Mouse (Mus musculus) kidney, postnatal 4 days (tissue): ENCODE results near the gene Camk1d.

Experiments used
- DNase-seq, 2 experiments: peaks; one replicate each; pipeline ENCODE4 v3.0.0; 2021; ENCODE audit warnings: mixed read lengths in 2 of 2

Gene Camk1d

DNA sequence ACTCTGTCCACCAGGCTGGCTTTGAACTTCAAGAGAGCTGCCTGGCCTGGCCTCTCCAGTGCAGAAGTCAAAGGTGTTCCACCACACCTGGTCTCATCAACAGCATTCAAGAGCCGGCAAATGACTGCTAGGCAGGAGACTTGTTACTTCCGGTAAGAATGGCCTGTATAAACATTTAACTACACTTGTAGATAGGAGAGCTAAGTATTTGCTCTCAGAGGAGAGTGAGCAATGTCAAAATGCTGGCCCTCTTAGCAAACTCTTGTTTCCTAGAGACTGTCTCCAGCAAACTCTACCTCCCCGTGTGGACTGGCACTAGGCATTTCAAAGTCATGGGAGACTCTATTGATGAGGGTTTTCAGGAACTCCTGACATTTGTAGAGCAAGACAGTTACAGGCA lies 56.3 kb downstream of the Camk1d start:
- no peak for DNase-seq

DNA sequence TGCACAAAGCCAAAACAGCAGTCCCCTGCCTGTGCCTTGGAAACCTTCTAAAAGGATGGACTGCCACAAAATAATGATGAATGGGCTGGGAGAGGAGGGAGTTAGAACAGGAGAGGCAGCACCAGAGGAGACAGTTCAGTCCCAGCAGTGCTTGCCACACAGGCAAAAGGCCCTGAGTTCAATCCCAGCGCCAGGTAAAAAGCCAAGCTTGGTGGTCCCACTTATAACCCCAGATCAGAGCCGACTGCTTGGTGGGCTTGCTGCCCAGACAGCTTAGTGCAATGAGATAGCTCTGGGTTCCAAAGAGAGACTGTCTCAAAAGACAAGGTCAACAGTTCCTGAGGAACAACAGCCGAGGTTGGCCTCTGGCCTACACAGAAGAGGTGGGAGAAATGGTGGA lies 58.0 kb downstream of the Camk1d start:
- DNase-seq, result no peak

DNA sequence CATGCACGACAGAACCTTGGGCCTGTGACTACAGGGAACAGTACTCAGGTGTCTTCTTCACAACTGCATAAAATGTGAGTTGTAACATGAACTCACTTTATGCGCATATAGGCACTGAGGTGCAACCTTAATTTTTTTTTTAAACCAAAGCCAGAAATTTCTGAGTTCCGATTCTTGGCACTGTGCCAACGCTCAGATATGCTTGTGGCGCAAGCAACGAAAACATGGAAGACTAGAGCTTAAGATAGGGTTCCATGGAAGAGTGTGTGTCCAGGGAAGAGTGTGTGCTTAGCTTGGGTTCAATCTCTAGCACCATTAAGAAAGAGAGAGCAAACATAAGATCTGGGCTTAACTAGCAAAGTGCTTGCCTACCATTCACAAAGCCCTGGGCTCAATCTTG lies 62.2 kb downstream of the Camk1d start:
- no peak for DNase-seq

DNA sequence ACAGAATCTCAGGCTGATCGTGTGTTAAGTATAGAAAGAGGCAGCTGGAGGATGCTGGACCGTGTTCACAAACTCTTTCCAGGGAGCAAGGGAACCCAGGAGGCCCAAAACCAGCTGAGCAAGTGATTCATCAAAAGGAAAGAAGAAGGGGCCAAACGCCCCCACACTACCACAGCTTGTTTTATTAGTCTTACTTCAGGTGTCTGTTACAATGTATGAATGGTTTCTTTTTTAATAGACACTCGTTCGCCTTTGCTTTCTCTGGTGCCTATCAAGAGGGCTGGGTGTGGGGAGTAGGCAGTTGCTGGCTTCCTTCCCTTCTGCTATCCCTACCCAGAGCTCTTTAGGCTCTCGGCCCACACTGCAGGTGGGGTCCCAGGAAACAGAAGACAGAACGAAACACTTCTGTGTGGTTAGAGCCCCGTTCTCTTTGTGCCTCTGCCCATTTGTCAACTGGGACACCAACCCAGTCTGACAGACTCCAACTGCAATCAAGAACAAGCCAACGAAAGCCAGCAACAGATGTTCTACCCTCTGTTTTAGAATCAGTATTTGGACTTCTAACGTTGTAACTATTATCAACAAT lies 62.9 kb downstream of the Camk1d start:
- no peak for DNase-seq

DNA sequence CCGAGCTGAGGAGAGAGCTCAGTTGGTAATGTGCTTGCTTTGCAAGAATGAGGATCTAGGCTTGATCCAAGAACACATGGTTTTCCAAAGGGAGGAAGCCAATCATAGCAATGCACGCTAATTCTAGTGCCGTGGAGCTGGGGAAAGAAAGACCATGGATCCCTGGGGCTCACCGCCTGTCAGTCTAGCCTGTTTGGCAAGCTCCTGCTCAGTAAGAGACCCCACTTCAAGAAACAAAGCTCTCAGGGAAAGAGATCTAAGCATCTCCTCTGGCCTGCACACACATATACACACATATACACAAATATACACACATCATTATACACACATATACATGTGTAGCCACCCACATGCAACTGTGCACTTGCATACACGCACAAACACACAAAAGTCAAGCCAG lies 65.1 kb downstream of the Camk1d start:
- DNase-seq, result no peak

DNA sequence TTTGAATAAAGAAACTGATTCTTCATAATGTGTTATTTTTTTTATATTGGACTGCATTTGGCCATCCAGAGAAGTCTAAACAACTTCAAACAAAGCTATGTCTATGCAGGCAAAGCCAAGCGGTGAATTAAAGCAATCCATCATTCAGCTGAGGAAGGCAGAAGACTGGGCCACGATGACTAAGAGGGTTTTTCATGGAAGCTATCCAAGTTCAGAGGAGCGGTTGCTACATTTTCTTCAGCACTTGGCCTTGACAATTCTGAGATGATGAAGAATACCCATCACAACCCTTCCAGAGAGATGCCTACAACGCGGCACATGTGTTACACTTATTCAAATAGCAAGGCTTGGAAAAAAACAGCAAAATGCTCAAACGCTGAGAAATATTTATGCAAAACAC lies 65.6 kb downstream of the Camk1d start:
- DNase-seq, result no peak

DNA sequence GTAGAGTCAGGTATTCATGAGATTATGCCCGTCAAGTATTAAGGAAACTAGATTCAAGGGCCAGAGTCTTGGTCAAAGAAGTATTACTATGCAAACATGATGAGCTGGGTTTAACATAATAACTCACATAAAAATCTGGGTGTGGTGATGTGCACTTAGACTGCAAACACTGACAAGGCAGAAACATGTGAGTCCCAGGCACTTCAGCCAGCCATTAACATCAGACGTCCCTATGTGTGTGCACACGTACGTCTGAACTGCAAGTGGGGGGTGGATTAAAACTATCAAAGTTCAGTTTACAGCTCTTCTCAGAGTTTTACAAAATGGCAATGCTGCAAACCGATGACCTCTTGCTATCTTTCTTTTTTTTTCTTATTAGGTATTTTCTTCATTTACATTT lies 68.0 kb downstream of the Camk1d start:
- DNase-seq, result no peak

DNA sequence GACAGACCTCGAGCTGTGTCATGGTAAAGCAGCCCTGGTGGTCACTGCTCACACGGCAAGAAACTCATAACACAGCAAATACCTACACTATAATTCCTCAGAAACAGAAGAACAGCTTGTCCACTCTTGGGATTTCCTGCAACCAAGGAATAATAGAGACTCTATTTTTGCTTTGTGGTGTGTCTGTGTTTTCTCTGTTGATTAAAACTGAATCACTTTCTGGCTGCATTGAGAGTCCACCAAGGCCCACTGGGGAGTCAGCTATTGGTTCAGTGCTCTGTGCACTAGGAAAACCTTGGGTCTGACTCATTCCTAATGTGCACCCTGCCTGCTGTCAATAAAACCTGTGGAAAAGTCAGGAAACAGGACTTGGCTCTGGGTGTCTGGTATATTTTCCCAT lies 68.7 kb downstream of the Camk1d start:
- DNase-seq, result no peak

DNA sequence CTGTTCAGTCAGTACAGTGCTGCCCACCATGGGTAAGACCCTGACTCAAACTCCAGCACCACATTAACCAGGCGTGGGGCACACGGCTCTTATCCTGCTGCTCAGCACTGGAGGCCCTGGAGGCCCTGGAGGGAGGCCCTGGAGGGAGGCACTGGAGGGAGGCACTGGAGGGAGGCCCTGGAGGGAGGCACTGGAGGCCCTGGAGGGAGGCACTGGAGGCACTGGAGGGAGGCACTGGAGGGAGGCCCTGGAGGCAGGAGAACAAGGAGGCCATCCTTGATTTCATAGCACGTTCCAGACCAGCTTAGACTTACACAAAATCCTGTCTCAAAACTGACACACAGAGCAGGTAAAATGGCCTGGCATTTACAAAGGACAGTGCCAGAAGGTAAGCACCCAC lies 70.4 kb downstream of the Camk1d start:
- no peak for DNase-seq

DNA sequence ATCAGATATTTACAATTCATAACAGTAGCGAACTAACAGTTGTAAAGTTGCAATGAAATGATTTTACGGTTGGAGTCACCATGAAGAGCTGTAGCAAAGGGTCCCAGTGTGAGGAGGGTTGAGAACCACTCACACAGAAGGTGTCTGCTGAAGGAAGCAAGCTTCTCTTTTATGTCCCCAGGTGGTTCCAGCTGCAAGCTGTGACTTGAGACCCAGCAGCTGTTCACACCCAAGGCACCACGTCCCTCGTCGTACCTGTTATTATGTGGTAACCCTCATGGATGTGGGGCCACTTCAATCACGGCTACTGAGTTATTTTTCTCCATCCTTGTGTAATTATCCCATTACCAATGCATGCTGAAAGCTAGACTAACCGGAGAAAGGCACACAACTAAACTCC lies 71.1 kb downstream of the Camk1d start:
- no peak for DNase-seq

DNA sequence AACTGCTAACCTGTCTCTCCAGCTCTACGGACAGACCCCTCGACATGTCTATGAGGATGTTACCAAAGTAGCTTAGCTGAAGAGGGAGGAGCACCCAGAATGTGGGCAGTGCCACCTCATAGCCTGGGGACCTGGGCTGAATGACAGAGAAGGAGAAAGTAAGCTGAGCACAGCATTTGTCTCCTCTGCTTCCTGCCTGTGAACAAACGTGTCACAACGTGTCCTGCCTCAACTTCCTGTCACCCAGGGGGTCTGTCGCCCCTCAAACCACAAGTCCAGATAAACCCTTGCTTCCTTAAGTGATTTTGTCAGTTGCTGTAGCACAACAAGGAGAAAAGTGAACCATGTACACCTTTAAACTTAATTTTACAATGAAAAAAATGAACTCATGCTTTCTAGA lies 71.7 kb downstream of the Camk1d start:
- DNase-seq, result no peak

DNA sequence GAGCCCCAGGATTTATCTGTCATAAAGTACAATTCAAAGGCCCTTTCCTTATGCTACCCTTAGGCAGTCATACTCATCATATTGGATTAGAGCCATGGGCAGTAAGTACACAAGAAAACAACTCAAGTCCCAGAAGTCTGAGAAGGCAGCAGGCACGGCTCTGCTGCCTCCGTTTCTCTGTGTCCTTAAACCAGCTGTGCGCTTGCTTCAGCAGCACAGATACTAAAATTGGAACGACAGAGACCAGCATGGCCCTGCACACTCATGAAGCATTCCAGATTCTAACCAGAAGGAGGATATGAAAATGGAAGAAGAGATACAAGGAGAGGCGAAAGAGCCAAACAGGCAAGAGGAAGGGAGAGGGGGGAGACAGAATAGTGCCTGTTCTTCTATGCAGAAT lies 72.6 kb downstream of the Camk1d start:
- DNase-seq, result no peak

DNA sequence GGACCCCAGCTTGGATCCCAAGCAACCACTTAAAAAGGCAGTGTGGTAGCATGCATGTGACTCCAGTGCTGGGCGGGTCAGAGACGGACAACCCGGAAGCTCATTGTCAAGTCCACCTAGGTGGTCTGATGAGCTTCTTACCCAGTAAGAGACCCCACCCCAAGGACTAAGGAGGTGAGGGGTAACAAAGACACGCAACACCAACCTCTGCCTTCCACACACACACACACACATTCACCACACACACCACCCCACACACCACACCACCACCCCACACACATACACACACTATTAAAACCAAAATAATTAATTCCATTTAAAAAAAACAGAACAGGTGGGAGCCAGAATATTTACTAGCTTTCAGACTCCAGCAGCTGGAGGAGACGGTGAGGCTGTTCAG lies 73.7 kb downstream of the Camk1d start:
- DNase-seq, result no peak

DNA sequence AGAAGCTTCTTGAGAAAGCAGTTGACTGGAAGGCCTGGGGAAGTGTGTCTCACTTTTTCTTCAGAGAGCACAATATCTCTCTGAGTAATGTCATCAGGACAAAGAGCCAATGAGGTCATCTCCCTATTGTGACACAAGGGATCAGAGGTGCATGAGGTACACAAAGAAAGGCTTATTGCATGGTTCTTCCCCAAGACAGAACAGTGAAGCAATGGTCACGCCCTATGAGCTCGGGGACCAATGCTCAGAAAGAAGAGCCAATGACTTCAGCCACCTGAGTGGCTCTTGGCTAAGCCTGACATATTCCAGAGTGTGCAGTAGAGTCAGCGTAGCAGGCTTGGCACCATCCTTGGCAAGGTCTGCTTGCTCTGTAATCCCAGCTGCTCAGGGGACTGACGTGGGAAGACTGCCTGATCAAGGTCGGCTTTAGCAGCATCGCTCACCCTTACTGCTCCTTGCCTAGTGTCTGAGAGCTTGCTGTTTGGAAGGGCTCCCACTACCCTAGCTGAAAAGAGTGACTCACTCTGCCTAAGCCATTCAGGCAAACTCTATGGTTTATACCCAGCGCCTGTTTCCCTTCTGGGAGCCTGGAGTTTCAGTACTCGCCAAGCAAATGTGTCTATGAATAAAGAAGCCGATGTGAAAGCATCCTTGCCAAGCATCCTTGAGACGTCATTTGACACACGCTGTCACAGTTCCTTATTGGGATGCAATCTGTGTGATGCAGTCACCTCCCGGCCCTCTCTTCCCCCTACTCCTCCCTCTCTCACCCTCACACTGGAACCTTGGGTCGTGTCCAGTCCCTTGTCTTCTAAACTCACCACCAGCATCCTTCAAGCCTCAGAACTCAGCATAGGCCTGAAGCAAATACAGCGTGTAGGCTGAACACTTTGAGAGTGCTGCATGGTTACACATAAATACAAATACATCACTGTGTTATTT lies 77.2 kb downstream of the Camk1d start:
- no peak for DNase-seq

DNA sequence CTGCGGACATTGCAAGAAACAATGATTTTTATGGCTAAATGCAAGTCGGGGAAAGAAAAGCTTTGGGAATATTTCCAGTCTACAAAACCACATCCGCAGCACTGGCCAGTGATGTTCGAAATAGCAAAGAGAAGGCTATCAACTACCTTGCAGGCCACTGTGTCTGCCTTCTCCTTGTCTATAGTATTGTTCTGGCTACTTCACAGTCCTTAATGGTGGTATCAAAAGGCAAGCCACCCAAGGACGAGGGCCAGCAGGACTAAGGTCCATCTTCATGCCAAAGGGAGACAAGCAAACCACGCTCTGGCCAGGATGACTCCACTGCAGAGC lies 82.0 kb downstream of the Camk1d start:
- peak in 1 of 2 experiments; percentile 31 for DNase-seq

DNA sequence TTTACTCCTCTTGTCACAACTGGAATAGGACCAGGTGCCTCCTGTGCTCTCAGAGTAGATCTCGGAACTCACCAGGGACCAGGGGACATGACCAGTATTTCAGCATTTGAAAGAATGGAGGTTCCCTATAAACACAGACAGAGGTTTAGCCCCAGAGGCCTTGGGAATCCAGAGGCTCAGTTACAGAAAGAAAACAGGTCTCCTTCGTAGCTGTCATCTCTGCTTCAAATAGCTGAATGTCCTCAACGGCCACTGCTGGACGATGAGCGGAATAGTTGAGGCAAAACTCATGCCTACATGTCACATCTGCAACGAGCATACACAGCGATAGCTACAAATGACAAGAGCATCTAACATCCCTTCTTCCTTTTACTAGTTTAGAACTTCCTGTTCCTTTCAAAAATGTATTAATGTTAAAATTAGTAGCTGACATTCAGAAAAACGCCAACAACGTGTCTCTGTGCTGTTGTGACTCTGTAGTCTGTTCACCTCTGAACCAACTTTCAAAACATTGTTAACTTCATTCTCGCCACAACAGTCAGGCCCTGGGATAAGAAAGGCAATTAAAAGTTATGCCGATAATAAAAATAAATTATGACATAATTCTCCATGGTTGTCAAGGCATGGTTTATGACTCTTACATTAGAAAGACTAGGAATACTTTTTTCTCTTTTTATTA lies 82.5 kb downstream of the Camk1d start:
- DNase-seq, result peak in 1 of 2 experiments; percentile 14

DNA sequence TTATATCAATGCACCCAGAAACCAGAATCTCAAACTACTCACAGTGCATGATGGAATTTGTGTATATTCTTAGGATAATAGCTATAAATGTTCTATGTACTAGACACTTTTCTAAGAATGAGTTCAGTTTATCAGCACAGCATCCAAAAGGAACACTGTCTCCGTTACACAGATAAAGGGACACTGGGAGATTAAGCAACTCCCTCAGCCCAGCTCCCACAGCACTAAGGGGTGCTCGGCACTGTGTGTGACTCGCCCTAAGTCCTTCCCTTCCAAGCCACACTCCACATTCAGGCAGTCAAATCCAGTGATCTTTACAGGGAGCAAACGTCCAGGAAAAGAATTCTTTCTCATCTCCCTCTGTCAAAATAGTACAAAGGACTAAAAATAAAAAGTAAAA lies 83.6 kb downstream of the Camk1d start:
- DNase-seq, result no peak

DNA sequence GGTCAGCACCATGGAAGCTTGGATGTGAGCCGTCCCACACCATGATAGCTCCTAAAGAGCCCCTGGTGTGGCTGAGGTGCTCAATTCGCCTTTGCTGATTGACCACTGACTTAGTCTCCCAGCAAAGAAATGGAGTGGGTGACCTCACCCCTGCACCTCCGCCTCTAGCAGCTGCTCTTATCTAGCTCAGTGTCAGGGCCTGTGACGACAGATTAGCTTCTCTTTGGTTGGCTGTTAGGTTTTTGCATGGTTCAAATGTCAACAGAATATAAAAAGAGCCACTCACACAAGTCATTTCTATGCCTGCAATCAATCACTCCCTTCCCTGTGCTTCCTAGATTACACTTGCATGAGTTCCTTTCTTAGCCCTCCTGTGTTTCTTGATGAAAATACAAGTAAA lies 89.9 kb downstream of the Camk1d start:
- DNase-seq, result no peak

DNA sequence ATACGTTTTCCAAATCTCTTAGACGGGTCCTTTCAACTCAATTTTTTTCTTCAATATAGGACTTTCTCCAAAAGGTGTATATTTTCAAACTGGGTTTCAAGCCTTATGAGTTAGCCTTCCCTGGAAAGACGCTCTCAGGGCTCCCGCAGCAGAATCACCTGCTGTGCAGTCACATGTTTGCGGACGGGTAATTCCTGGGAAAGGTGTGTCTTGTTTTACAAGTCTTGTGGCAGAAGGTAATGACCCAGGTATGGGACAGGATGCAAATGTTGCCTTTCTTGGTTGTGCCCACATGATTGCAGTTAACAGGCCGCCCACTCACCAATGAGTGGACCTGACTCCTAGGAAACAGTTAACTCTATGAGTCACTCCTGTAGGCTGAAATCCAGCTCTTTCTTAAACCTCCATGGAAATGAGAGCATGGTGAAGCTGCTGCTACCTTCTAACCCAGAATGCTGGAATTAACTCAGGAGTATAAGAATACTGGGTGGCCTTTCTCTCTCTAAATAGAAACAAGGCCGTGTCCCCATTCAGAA lies 95.9 kb downstream of the Camk1d start:
- no peak for DNase-seq

DNA sequence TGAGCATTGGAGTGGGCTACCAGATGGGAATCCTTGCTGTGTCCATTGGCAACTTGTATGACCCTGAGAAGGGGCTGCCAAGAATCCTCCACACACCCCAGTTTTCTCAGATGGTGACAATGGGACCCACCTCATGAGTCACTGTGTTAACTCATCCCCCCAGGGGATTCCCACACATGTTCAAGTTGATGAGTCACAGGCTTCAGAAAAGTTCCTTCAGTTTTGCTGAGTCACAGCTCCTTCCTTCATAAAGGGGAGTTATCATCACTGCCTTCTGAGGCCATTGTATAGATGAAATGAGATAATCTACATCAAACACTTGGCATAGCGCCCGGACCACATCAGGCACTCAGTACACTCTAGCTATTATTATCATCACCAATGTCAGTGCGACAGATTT lies 99.4 kb downstream of the Camk1d start:
- peak in 1 of 2 experiments; percentile 37 for DNase-seq

DNA sequence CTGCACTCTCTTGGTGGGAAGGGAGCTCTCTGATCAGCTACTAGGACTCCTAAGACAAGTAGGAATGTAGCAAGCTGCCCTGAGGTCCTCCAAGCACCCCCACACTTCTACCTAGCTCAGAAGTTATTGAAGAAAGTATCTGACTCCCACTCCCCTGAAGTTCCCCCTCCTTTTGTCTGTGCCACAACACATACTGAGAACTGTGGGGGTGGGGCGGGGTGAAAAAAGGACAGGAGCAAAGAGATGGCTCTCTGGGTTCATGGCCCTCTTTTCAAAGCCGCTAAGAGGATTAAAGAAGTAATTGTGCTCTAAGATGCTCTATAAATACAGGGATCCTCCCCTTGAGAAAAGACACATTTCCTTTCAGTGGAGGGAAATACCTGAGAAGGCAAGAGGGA lies 100.0 kb downstream of the Camk1d start:
- peak; percentile 50 to 67 for DNase-seq

DNA sequence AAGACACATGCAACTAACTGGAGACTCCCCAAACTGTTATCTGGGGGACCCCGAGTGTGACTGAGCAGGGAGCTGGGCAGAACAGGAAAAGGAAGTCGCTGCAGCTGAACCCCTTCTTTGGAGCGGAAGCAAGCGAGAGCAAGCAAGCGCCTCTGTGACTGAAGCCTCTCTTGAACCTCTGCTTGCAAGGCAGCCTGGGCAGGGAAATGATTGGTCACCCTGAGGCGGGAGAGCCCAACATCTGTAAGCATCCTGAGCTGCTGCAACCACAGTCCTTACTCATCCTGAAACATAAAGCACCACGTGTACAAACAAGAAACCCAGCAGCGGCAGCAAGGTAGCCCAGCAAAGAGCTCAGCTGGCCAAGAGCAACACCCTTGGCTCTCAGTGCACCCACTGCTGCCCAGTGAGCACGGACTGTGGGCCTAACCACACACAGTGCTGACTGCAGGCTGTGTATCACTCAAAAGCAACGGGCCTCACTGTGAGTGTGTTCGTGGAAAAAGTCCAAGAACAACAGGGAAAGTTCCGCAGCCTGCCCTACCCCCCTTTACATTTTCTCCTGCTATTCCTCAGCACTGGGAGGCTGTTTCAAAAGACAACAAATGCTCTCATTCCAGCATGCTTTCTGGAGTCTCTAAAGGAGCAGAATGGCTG lies 100.5 kb downstream of the Camk1d start:
- DNase-seq, result peak; percentile 51 to 61

DNA sequence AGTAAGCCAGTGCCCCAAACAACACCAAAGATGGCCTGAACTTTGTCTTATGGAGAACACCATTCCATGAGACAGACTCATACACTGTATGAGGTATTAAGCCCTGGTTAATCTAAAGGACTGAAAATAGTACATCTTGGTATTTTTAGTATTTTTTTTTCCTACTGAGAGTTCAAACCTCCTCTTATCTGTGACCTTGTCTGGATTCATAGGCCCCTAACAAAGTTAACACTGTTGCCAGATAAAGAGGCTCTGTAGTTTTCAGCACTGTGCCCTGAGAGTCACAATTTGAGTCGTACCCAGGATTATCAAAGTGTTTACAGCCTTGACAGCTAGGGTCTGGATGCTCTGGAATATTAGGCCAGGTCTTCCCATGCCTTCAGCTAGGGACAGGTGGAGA lies 102.7 kb downstream of the Camk1d start:
- DNase-seq, result no peak
